Mouse (Mus musculus) ES-Bruce4 (cell line): Measurements from ENCODE around the gene Ptgdr2. TPM values are rescaled to one million over a fixed set of nuclear protein-coding genes. Genes with fewer than 3 reads are reported as not detected.

Experiments used
- H3K27ac ChIP-seq: 2 replicates; pipeline ENCODE4 v1.5.1; 2012; ENCODE audit warnings: low read length, inconsistent platforms; ENCODE audit not compliant: insufficient read depth
- H3K27me3 ChIP-seq: 2 replicates; pipeline ENCODE4 v1.6.1; 2012; ENCODE audit warnings: mild to moderate bottlenecking, low read length, inconsistent platforms; ENCODE audit not compliant: control insufficient read depth, poor library complexity, insufficient read depth, severe bottlenecking
- H3K36me3 ChIP-seq: 2 replicates; pipeline ENCODE4 v1.6.1; 2012; ENCODE audit warnings: inconsistent platforms, mild to moderate bottlenecking, low read length, moderate library complexity; ENCODE audit not compliant: control insufficient read depth, poor library complexity, insufficient read depth, severe bottlenecking
- H3K4me1 ChIP-seq: one replicate; pipeline ENCODE4 v1.8.1; 2011; ENCODE audit warnings: low read length; ENCODE audit not compliant: control insufficient read depth, insufficient read depth
- H3K4me3 ChIP-seq: 2 replicates; pipeline ENCODE4 v1.5.1; 2011; ENCODE audit warnings: low read depth, mild to moderate bottlenecking, low read length
- H3K9ac ChIP-seq: 2 replicates; pipeline ENCODE4 v1.6.1; 2012; ENCODE audit warnings: low read depth, mild to moderate bottlenecking, inconsistent platforms; ENCODE audit not compliant: poor library complexity, severe bottlenecking
- H3K9me3 ChIP-seq: replicated peaks from 2 replicates; pipeline ENCODE4 v1.6.1; 2012; ENCODE audit warnings: mild to moderate bottlenecking, low read length, inconsistent platforms; ENCODE audit not compliant: control insufficient read depth, poor library complexity, insufficient read depth, severe bottlenecking
- CTCF ChIP-seq: IDR thresholded peaks from one replicate; pipeline ENCODE4 v1.8.1; 2011; ENCODE audit warnings: low read depth, low read length
- EP300 ChIP-seq: IDR thresholded peaks from 2 replicates; pipeline ENCODE4 v1.6.1; 2011; ENCODE audit warnings: low read depth, low read length; ENCODE audit not compliant: insufficient read depth
- POLR2A ChIP-seq: IDR thresholded peaks from one replicate; pipeline ENCODE4 v1.8.1; 2011; ENCODE audit warnings: low read length; ENCODE audit not compliant: insufficient read depth
- polyA plus RNA-seq: library from polyadenylated mRNA; stranded (reverse); fragments of >200 nt; gene quantifications from 2 replicates; pipeline ENCODE4 v1.2.4, GENCODE M21; 2011; ENCODE audit warnings: low read depth; ENCODE audit not compliant: missing spikeins, insufficient read depth, insufficient read length

Ptgdr2 gene
- polyA plus RNA-seq, 1 experiment = not detected

GRCm38 (mm10) chr19:10936077-10936476, 883 bp upstream of the Ptgdr2 start:
- no peaks in the 10 kb centered on the region for H3K4me1 ChIP-seq
- H3K9me3 ChIP-seq = no peaks in the 10 kb centered on the region
- no peak overlapping the region for H3K9ac ChIP-seq
- no peaks in the 10 kb centered on the region for H3K27me3 ChIP-seq
- H3K27ac ChIP-seq = no peak overlapping the region
- no peaks in the 10 kb centered on the region for H3K36me3 ChIP-seq
- TF ChIP-seq EP300 (no peak), CTCF (peak; percentile 10)
- no peak overlapping the region for H3K4me3 ChIP-seq

DNA sequence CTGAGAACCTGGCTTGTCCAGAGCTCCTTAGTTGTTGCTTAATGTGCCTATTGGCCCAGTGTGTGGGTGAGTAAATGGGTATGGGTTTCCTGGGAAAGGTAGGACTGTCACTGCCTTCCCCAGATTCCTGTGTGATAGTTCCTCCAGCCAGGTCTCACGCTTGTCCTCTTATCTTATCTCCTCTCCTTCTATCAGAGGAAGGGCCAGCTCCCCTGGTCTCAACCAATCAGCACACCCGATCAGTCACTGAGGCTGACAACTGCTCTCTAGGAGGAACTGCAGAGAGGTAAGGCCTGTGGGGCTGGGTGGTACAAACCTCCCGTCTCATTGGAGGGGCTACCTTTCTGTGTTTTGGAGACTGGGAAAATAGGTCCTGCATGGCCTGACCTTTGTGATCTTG, 1.8 kb downstream of the Ptgdr2 start:
- no peaks in the 10 kb centered on the region for H3K9me3 ChIP-seq
- H3K36me3 ChIP-seq = peaks cover 14% of the 10 kb centered on the region
- H3K27me3 ChIP-seq = no peaks in the 10 kb centered on the region
- no peak overlapping the region for H3K9ac ChIP-seq
- no peak overlapping the region for H3K27ac ChIP-seq
- H3K4me1 ChIP-seq = no peaks in the 10 kb centered on the region
- TF ChIP-seq EP300 = no peak
- no peak for TF ChIP-seq CTCF
- no peak for TF ChIP-seq POLR2A
- H3K4me3 ChIP-seq = no peak overlapping the region

DNA sequence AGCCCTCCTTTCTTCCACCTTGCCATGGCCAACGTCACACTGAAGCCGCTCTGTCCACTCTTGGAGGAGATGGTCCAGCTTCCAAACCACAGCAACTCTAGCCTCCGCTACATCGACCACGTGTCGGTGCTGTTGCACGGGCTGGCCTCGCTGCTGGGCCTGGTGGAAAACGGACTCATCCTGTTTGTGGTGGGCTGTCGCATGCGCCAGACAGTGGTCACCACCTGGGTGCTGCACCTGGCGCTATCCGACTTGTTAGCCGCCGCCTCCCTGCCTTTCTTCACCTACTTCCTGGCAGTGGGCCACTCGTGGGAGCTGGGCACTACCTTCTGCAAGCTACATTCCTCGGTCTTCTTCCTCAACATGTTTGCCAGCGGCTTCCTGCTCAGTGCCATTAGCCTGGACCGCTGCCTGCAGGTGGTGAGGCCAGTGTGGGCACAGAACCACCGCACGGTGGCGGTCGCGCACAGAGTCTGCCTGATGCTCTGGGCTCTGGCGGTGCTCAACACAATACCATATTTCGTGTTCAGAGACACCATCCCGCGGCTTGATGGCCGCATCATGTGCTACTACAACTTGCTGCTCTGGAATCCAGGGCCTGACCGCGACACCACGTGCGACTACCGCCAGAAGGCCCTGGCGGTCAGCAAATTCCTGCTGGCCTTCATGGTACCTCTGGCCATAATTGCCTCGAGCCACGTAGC, 3.3 kb downstream of the Ptgdr2 start:
- no peaks in the 10 kb centered on the region for H3K4me1 ChIP-seq
- TF ChIP-seq CTCF = peak; percentile 93
- no peak for TF ChIP-seq POLR2A
- peak; percentile 8; the same call in 1 of the 2 replicates for TF ChIP-seq EP300
- no peak overlapping the region for H3K27ac ChIP-seq

GRCm38 (mm10) chr19:10940801-10941457, 4.0 kb downstream of the Ptgdr2 start:
- Histone ChIP-seq H3K9me3 (no peaks in the 10 kb centered on the region), H3K9ac (peak overlapping the region; percentile 23), H3K27ac (no peak overlapping the region), H3K36me3 (peaks cover 32% of the 10 kb centered on the region), H3K4me3 (peak overlapping the region; percentile 32), H3K27me3 (no peaks in the 10 kb centered on the region), H3K4me1 (no peaks in the 10 kb centered on the region)
- TF ChIP-seq EP300 (no peak), POLR2A (no peak), CTCF (no peak)

More for the DNA sequence above, 3.3 kb downstream of the Ptgdr2 start:
- Histone ChIP-seq H3K36me3 (peaks cover 28% of the 10 kb centered on the region), H3K9ac (peak overlapping the region; percentile 23), H3K4me3 (peak overlapping the region; percentile 32), H3K27me3 (no peaks in the 10 kb centered on the region), H3K9me3 (no peaks in the 10 kb centered on the region)

DNA sequence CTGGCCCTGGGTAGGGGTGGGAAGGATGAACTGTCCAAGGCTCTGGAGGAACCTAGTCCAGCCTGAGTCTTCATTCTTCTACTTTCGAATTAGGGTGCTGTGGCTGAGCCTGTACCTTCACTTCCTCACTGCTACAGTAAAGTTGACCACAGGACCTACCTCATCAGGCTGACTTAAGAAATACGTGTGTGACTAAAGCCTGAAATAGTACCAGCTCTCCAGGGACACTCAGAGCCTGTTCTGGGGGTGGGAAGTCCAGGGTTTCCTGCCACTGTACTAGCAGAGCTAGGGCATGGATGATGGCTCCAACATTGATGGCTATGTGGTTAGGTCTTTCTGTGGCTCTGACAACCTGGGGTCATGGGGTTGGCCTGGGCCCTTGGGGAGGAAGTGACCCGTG, 7.0 kb downstream of the Ptgdr2 start:
- Histone ChIP-seq H3K27ac (no peak overlapping the region), H3K36me3 (peaks cover 43% of the 10 kb centered on the region), H3K9me3 (no peaks in the 10 kb centered on the region), H3K4me1 (no peaks in the 10 kb centered on the region), H3K4me3 (no peak overlapping the region), H3K27me3 (no peaks in the 10 kb centered on the region), H3K9ac (no peak overlapping the region)
- TF ChIP-seq POLR2A (no peak), EP300 (no peak), CTCF (no peak)

DNA sequence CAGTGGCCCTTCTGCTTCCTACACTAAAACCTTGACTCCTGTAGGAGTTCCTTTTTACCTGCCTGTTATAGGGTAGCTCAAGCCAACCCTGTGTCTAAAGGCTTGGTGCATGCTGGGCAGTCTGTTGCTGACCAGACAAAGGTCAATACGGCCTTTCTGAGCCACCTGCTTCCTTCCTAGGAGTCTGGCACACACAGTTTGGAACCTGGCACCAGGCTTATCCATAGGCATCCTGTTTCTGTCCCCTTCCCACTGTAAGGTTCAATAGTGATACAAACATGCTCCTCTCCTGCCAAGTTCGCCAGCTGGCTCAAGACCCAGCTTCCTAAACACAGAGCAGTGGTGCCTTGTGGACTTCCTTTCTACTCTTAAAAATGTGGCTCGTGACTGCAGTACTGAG, 9.5 kb downstream of the Ptgdr2 start:
- TF ChIP-seq EP300 (no peak), POLR2A (no peak), CTCF (no peak)
- Histone ChIP-seq H3K27ac (no peak overlapping the region), H3K9me3 (no peaks in the 10 kb centered on the region), H3K36me3 (peaks cover 43% of the 10 kb centered on the region), H3K9ac (0 out of 2 replicates have a peak overlapping the region, but pooled peaks have one; percentile 97), H3K4me1 (no peaks in the 10 kb centered on the region), H3K4me3 (no peak overlapping the region; the same call in 1 of the 2 replicates), H3K27me3 (no peaks in the 10 kb centered on the region)
